Mouse (Mus musculus) small intestine, adult 2 months (tissue): ENCODE results near the gene Gm21830. TPM values are rescaled to one million over a fixed set of nuclear protein-coding genes. Genes with fewer than 3 reads are reported as not detected.
"Not testable (repeated sequence)": the region's sequence is repeated elsewhere in the genome, so short reads cannot be mapped to it uniquely, and the experiment has no call there.

Experiments used
- H3K27ac ChIP-seq: fragments of 200-500 bp; 2 replicates; pipeline ENCODE4 v1.5.1; 2012; ENCODE audit warnings: low read depth, low read length, control low read depth, inconsistent platforms; ENCODE audit not compliant: insufficient read depth
- H3K27me3 ChIP-seq: fragments of 200-500 bp; 2 replicates; pipeline ENCODE4 v1.6.1; 2012; ENCODE audit warnings: mild to moderate bottlenecking, moderate library complexity, low read length, inconsistent platforms; ENCODE audit not compliant: control insufficient read depth, insufficient read depth
- H3K36me3 ChIP-seq: fragments of 200-500 bp; 2 replicates; pipeline ENCODE4 v1.6.1; 2012; ENCODE audit warnings: mild to moderate bottlenecking, low read length, control low read depth, inconsistent platforms; ENCODE audit not compliant: control insufficient read depth, insufficient read depth
- H3K4me1 ChIP-seq: fragments of 200-500 bp; 2 replicates; pipeline ENCODE4 v1.6.1; 2012; ENCODE audit warnings: low read length, inconsistent platforms, mixed read lengths; ENCODE audit not compliant: control insufficient read depth, insufficient read depth, insufficient read length
- H3K4me3 ChIP-seq: fragments of 200-500 bp; 2 replicates; pipeline ENCODE4 v1.5.1; 2012; ENCODE audit warnings: low read depth, mild to moderate bottlenecking, control low read depth, inconsistent platforms, low read length, moderate library complexity
- CTCF ChIP-seq: fragments of 200-500 bp; IDR thresholded peaks from 2 replicates; pipeline ENCODE4 v1.5.1; 2012; ENCODE audit warnings: low read depth, mild to moderate bottlenecking, control low read depth, inconsistent platforms, low read length, moderate library complexity, mixed read lengths; ENCODE audit not compliant: insufficient replicate concordance, insufficient read length; ENCODE audit errors: extremely low read depth
- POLR2A ChIP-seq: fragments of 200-500 bp; IDR thresholded peaks from 2 replicates; pipeline ENCODE4 v1.6.1; 2012; ENCODE audit warnings: low read depth, mild to moderate bottlenecking, control low read depth, inconsistent platforms, low read length, moderate library complexity
- WGBS: fragments of 180-500 bp; shearing (Covaris S2); methylation state at CpG from one replicate; pipeline ENCODE4 v1.1.7; 2018; 5-methylcytosine and 5-hydroxymethylcytosine counted together
- polyA plus RNA-seq: library from polyadenylated mRNA; depleted of rRNA; stranded (reverse); fragments of >200 nt; gene quantifications from 2 replicates; pipeline ENCODE4 v1.2.3, GENCODE M21; 2012; rRNA removed

The Gm21830 gene
- polyA plus RNA-seq, 1 experiment: not detected

DNA sequence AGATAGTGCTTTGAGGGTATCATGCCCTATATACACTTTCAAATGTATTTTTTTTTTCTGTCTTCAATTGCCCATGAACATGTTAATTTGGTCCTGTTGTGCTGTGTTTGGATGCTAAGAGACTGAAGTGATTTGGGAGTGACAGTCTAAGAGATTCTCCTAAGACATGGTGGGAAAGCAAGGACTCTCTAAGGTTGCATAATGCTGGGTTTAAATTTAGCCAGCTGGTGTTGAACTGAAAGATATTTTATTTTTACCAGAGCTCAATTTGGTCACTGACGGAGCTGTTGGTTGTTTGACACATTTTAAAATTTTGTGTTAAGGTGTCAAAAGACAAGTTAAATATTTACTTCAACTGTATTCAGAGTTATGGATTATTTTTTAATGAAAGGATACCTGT is 33.2 kb downstream of the Gm21830 start:
- TF ChIP-seq POLR2A: no peak
- no peak for TF ChIP-seq CTCF
- 86% methylated on average over 1 of the region's 1 CpGs for WGBS

GRCm38 (mm10) chr2:67447206-67447605 is 33.7 kb downstream of the Gm21830 start:
- H3K36me3 ChIP-seq: no peaks in the 10 kb centered on the region
- 71% methylated on average over 12 of the region's 12 CpGs for WGBS
- no peak overlapping the region for H3K27ac ChIP-seq
- H3K4me1 ChIP-seq: no peaks in the 10 kb centered on the region
- TF ChIP-seq CTCF (no peak), POLR2A (no peak)
- no peak overlapping the region for H3K4me3 ChIP-seq
- H3K27me3 ChIP-seq: no peaks in the 10 kb centered on the region

More for the DNA sequence above, 33.2 kb downstream of the Gm21830 start:
- no peak overlapping the region for H3K4me3 ChIP-seq
- no peak overlapping the region for H3K27ac ChIP-seq
- H3K27me3 ChIP-seq: no peaks in the 10 kb centered on the region
- H3K36me3 ChIP-seq: no peaks in the 10 kb centered on the region
- H3K4me1 ChIP-seq: no peaks in the 10 kb centered on the region

- Histone ChIP-seq H3K4me1 (no peaks in the 10 kb centered on the region), H3K36me3 (no peaks in the 10 kb centered on the region), H3K4me3 (no peak overlapping the region), H3K27ac (no peak overlapping the region), H3K27me3 (no peaks in the 10 kb centered on the region)
- TF ChIP-seq POLR2A: no peak
- 84% methylated on average over 3 of the region's 3 CpGs for WGBS
Observed at GRCm38 (mm10) chr2:67460857-67461256, 47.3 kb downstream of the Gm21830 start.

DNA sequence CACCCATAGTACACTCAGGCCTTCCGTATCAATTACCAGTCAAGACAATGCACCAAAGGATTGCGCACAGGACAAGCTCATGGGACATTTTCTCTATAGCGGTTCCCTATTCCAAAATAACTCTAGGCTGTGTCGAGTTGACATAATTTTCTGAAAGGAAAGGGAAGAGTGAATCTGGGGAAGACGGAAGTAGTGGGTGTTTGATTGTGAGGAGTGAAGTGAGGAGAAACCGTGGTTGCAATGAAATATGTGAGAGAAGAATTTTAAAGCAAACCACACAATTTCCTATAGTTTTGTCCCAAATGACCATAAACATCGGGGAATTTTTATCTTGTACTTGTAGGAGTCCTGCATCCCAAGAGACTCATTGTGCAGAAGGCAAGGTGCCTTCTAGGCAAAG is 53.5 kb downstream of the Gm21830 start:
- H3K4me1 ChIP-seq: no peaks in the 10 kb centered on the region
- no peak overlapping the region for H3K27ac ChIP-seq
- WGBS: 84% methylated on average over 7 of the region's 7 CpGs
- TF ChIP-seq CTCF: no peak
- TF ChIP-seq POLR2A: no peak
- no peaks in the 10 kb centered on the region for H3K36me3 ChIP-seq
- H3K27me3 ChIP-seq: no peaks in the 10 kb centered on the region
- no peak overlapping the region for H3K4me3 ChIP-seq

- H3K27ac ChIP-seq, H3K4me3 ChIP-seq, H3K36me3 ChIP-seq, H3K27me3 ChIP-seq, H3K4me1 ChIP-seq: not testable (repeated sequence)
- 69% methylated on average over 5 of the region's 5 CpGs for WGBS
Observed at GRCm38 (mm10) chr2:67470030-67470429, 56.5 kb downstream of the Gm21830 start.

GRCm38 (mm10) chr2:67477753-67478152 is 64.2 kb downstream of the Gm21830 start:
- Histone ChIP-seq H3K4me3 (no peak overlapping the region), H3K27me3 (no peaks in the 10 kb centered on the region), H3K27ac (no peak overlapping the region), H3K4me1 (no peaks in the 10 kb centered on the region), H3K36me3 (no peaks in the 10 kb centered on the region)
- WGBS: 20% methylated on average over 6 of the region's 6 CpGs
- TF ChIP-seq CTCF (no peak), POLR2A (no peak)

DNA sequence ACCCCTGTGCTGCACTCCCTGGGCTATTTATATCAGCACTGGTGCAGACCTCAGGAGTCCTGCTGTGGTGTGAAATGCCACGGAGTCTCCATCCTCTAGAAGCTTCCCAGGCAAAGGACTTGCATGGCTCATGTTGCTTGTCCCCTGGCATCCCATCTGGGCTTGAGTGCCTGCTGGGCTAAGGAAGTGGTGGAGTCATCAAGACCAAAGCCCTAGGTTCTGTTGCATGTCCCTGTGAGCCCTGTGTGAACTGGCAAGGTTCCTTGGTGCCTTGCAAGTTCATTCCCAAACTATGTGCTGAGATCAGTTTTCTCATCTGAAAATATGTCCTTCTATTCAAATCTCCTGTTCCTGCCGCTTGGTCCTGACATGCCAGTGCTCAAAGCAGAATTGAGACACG is 67.5 kb downstream of the Gm21830 start:
- WGBS: 66% methylated on average over 3 of the region's 3 CpGs
- no peak overlapping the region for H3K27ac ChIP-seq
- no peak for TF ChIP-seq POLR2A
- no peak for TF ChIP-seq CTCF

More for the DNA sequence above, 67.5 kb downstream of the Gm21830 start:
- Histone ChIP-seq H3K36me3 (no peaks in the 10 kb centered on the region), H3K4me1 (no peaks in the 10 kb centered on the region), H3K27me3 (no peaks in the 10 kb centered on the region), H3K4me3 (no peak overlapping the region)

Other genes with a start within 250 kb of the Gm21830 start
- gene Gm26727, start 19.5 kb downstream of the Gm21830 start, polyA plus RNA-seq: not detected in 2 replicates
- not detected in 2 replicates for gene Xirp2, start 32.3 kb downstream of the Gm21830 start, polyA plus RNA-seq
- gene B3galt1, start 152.1 kb downstream of the Gm21830 start, polyA plus RNA-seq: 0.04 TPM in 2 replicates